Mouse (Mus musculus): ENCODE data around the gene Lrch1. TPM values are rescaled to one million over a fixed set of nuclear protein-coding genes. Genes with fewer than 3 reads are reported as not detected.

Gene Lrch1
- total RNA-seq, 2 experiments from 2014 or later: 12.4 to 13.7 TPM

DNA sequence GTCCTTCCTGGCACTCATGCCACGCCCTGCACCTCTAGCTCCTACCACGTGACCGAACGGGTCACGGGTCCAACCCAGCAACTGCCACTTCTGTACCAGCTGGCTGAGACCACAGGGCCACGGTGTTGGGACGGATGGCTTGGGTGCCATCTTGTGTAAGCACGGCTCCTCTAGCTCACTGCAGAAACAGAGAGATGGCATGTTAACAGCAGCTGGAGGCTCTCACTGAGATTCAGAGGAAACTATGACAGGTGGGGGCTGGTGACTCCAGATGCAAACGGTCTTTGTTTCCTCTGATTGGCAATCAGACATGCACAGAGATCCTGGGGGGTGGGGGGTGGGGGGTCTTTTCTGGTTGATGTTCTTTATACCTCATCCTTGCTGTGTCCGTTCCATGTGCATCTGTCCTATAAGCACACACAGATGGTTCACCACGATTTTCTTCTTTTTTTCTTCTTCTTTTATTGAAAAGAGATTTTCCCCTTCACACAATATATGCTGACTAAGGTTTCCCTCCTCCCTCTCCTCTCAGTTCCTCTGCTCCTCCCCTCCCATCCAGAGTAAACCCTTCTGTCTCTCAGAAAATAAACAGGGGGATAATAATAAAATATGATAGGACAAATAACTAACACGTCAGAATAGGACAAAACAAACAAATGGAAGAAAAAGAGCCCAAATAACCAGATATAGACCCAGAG lies 25.5 kb downstream of the Lrch1 start:
- DNase-seq: no peak

DNA sequence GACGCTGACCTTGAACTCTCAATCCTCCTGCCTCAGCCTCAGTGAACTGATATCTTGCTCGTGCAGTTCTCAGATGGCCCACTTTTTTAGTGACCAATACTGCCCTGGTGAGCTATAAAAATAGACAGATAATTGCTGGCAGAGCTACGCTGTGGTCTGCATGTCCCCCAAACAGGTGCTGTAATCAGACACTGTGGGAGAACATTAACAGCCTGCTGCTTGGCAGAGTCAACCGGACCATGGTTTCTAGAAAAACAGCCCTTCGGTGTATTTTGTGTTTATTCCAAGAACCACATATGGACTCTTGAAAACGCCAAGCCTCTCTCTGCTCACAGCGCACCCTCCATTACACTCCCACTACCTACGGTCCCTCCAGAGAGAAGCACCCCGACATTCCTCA lies 26.2 kb downstream of the Lrch1 start:
- DNase-seq: no peak

- no peak for DNase-seq
These were observed 28.5 kb downstream of the Lrch1 start for GRCm38 (mm10) chr14:74919132-74919531.

DNA sequence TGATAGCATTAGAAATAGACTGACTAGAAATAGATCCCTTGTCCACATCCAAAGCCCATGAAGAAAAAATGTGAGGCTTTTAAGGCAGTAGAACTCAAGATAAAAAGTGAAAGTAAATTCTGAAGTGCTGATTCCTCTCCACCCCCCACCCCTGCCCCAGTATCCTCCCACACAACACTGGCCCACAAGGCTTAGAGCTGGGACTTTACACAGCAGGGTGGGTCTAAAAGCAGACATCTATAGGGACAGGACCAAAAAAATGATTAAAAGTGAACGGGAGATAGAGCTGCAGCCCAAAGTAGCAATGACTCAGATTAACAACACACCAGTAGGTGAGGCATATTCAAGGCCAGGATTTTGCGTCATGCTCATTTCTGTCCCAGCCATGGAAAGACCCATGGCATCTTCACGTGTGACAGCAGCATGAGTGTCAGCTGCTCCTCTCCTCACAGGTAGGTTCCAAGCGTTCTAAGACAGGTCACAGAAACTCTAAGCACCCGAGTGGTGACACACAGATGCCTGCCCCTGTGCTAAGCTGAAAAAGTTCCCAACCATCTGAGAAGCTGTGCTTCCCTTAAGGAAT lies 29.1 kb downstream of the Lrch1 start:
- peak; percentile 36 to 47 for DNase-seq

- no peak for DNase-seq
These were observed 30.1 kb downstream of the Lrch1 start for GRCm38 (mm10) chr14:74917504-74918124.

- no peak for DNase-seq
These were observed 31.0 kb downstream of the Lrch1 start for GRCm38 (mm10) chr14:74916691-74917090.

DNA sequence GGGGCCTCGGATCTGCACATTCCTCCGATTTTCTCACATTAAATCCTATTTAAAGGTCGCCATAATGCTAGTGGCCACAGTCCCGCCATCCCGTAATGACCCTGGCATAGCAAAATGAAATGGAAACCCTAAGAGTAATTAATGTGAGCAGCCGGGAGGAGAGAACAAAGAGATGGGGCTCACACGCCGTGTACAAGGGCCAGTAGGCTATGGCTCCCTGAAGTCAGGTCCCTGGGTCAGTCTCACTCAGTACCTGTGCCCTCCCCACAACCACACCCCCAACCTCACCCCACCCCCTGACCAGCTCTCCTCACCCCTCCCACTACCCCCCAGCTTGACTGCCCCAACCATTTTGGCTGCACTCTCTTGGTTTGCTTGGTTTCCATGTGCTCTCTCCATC lies 31.6 kb downstream of the Lrch1 start:
- no peak for DNase-seq

DNA sequence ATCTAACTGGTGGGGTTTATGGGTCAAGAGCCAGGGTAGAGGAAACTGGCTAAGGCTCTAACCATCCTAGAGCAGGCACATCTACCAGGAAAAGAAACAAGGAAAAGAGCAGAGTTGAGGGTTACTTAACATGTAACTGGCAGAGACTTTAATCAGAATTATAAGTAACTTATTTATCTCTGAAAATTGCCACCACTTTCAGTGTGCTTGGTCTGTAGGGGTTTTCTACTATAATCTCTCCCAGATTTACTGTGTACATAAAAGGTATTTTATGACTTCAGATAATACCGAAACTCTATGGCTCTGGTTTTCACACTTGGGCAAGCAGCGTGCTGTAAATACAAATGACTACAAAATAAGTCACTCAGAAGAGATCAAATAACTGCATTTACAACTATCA lies 32.0 kb downstream of the Lrch1 start:
- no peak for DNase-seq

DNA sequence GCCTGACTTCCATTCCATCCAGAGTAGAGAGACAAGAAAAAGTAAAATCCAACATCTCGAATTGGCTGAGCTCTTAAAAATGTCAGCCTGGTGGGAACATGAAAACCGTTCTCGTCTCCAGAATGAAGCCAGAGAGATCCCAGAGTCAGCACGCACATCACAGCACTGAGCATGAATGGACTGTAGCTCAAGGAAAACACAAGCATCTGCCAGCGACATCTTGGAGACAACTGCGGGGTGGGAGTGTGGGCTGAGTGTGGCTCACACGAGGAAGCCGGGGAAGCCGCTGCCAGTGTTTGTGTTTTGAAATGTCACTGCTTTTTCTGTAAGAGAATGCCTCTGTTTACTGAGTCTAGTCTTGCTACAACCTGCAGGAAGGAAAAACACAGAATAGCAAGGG lies 32.7 kb downstream of the Lrch1 start:
- no peak for DNase-seq

- peak; percentile 40 to 55 for DNase-seq
These were observed 34.1 kb downstream of the Lrch1 start for GRCm38 (mm10) chr14:74913381-74914230.

GRCm38 (mm10) chr14:74910363-74910762 lies 37.3 kb downstream of the Lrch1 start:
- DNase-seq: peak; percentile 71 to 75

DNA sequence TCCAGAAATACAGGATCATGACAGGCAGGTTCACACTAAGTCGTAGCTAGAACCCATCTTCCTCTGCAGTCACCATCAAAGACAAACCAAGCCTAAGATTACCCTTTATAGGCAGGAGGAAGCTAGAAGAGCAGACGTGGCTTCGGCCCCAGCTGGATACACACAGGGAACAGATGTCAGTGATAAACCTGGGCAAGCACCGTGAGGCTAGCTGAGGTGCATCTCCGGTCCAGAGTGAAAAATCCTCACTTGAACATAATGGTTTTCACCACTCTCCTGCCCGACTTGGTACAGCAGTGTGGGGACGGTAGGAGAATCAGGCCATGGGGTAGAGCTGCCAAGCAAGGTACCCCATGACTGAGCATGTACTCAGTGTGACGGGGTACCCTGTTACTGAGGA lies 38.7 kb downstream of the Lrch1 start:
- DNase-seq: no peak

GRCm38 (mm10) chr14:74908250-74908649 lies 39.4 kb downstream of the Lrch1 start:
- DNase-seq: no peak

DNA sequence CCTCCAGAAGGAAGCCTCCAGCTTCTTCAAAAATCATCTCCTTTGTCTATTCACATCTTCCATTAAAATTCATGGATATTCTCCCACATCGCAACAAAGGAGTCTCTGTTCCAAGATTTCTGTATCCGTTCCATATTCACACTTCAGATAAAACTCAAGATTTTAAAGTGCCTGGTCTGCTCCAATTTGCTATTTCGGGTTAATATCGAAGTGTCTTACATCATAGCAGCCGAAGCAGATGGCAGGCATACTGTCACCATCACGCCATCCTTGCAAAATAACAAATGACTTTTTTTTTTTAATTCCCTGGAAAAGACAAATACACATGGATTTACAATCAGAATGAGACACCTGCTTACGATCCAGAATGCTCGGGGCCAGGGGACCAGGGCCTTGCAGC lies 40.0 kb downstream of the Lrch1 start:
- no peak for DNase-seq

- DNase-seq: no peak
These were observed 41.7 kb downstream of the Lrch1 start for GRCm38 (mm10) chr14:74905990-74906389.

- DNase-seq: no peak
These were observed 43.2 kb downstream of the Lrch1 start for GRCm38 (mm10) chr14:74904442-74904841.

- peak; percentile 45 to 48 for DNase-seq
These were observed 44.6 kb downstream of the Lrch1 start for GRCm38 (mm10) chr14:74903047-74903446.

DNA sequence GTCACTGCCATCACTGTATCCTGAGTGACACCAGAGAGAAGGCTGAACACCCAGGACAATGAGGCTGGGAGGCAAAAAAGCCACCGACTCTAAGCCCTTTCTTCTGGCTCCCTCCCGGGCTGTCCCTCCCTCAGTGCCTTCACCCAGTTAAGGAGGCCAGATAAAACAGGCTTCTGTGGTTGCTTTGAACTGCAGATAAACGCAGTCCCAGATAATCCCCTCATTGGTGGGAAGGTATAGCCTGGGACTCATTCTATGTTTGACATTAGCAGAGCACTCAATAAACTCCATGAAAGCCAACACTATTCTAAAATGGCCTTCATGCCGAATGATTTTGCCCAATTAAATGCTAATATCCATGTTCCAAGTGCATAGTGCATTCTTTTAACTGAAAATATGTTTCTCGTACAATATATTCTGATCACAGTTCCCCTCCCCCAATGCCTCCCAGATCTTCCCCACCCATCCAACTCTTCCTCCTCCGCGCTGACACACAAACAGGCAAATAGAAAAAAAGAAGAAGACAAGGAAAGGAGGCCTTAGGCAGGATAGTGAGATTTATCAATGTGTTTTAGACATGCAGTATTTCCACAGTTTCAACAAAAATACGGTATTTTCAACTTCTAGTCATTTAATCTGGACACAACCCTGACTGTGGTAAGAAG lies 46.8 kb downstream of the Lrch1 start:
- no peak for DNase-seq

DNA sequence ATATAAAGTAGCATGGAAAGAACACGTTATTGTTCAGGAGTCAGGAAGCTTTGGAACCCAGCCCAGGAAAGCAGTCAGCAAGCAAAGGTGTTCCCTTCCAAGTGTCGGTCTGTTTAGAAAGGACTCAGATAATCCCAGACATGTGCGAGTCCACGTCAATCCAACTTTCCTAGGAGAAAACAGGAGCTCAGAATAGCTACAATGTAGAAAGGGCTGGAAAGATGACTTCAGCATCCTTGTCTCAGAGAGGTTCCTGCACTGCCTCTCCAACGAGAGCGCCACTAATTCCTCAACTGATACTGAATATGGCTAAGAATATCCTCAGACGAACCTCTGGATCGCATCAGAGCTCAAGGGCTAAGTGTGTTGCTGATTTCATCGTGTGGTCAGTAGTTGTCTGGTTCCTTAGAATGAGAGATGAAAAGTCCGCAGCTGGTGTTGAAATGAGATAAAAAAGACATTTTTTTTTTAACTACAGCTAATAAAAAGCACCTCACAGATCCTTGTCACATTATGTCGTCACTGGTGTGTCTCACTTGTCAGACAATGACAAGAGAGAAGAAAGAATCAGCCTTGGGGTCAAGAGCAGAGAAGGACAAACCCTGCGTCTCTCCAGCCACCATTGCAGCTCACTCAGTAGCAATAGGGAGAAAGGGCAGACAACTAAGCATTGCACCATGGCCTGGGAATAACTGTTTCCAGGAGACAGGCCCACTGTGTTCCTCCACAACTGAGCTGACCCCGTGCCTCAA lies 47.5 kb downstream of the Lrch1 start:
- no peak for DNase-seq

DNA sequence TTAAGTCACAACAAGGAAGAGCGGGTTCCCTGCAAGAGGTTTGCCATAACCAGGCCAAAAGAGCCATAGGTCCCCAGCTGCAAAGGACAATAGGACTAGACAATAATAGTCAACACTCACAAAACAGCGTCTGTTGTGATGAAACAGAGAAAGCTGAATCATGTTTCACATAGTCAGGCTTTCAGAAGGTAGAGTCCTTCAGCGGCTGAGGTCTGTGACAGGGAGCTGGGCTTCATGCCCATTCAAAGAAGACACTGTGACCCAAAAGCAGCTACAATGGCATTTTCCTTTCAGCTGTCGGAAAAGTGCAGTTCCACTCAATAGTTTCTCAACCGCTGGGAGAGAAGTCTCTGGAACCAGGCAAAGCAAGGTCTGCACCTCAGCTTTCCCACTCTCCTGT lies 48.7 kb downstream of the Lrch1 start:
- DNase-seq: peak; percentile 25 to 44

- no peak for DNase-seq
These were observed 54.0 kb downstream of the Lrch1 start for GRCm38 (mm10) chr14:74893693-74894092.

Measured in adrenal gland, postnatal 36 days (tissue).